Mouse (Mus musculus): Measurements from ENCODE around the gene Cobl. TPM values are rescaled to one million over a fixed set of nuclear protein-coding genes. Genes with fewer than 3 reads are reported as not detected.

The Cobl gene
- polyA plus RNA-seq, 1 experiment from 2014 or later: 8.2 TPM

GRCm38 (mm10) chr11:12359336-12360000 lies 105.3 kb downstream of the Cobl start:
- DNase-seq (ENCODE audit: low spot score) (no peak), ATAC-seq (replicated peaks; ENCODE audit: low FRiP score) (no peak)
- 19% methylated on average over 2 of the region's 2 CpGs for WGBS
- H3K36me3 ChIP-seq (ENCODE audit: control insufficient read depth, insufficient read depth, low read length): no peaks in the 10 kb centered on the region
- H3K4me3 ChIP-seq (ENCODE audit: low read depth, low read length): no peak overlapping the region
- no peaks in the 10 kb centered on the region for H3K4me1 ChIP-seq (replicated peaks; ENCODE audit: control insufficient read depth, insufficient read depth, low read length)
- H3K9ac ChIP-seq (ENCODE audit: low read depth, low read length): no peak overlapping the region
- H3K27me3 ChIP-seq (replicated peaks; ENCODE audit: control insufficient read depth, insufficient read depth, low read length): no peaks in the 10 kb centered on the region
- H3K27ac ChIP-seq (ENCODE audit: low read depth, low read length): no peak overlapping the region
- H3K9me3 ChIP-seq (ENCODE audit: control insufficient read depth, low read length): no peaks in the 10 kb centered on the region
- no peak overlapping the region for H3K4me2 ChIP-seq

GRCm38 (mm10) chr11:12358602-12359001 lies 106.2 kb downstream of the Cobl start:
- Histone ChIP-seq H3K36me3 (ENCODE audit: control insufficient read depth, insufficient read depth, low read length) (no peaks in the 10 kb centered on the region), H3K9me3 (ENCODE audit: control insufficient read depth, low read length) (no peaks in the 10 kb centered on the region), H3K9ac (ENCODE audit: low read depth, low read length) (no peak overlapping the region), H3K27ac (ENCODE audit: low read depth, low read length) (no peak overlapping the region), H3K27me3 (replicated peaks; ENCODE audit: control insufficient read depth, insufficient read depth, low read length) (no peaks in the 10 kb centered on the region), H3K4me1 (replicated peaks; ENCODE audit: control insufficient read depth, insufficient read depth, low read length) (no peaks in the 10 kb centered on the region), H3K4me2 (no peak overlapping the region), H3K4me3 (ENCODE audit: low read depth, low read length) (no peak overlapping the region)
- 60% methylated on average over 4 of the region's 4 CpGs for WGBS
- no peak for ATAC-seq (replicated peaks; ENCODE audit: low FRiP score)
- DNase-seq (ENCODE audit: low spot score): no peak

- H3K36me3 ChIP-seq (ENCODE audit: control insufficient read depth, insufficient read depth, low read length): no peaks in the 10 kb centered on the region
- H3K4me3 ChIP-seq (ENCODE audit: low read depth, low read length): no peak overlapping the region
- H3K9ac ChIP-seq (ENCODE audit: low read depth, low read length): no peak overlapping the region
- no peaks in the 10 kb centered on the region for H3K4me1 ChIP-seq (replicated peaks; ENCODE audit: control insufficient read depth, insufficient read depth, low read length)
- no peak overlapping the region for H3K4me2 ChIP-seq
- ATAC-seq (replicated peaks; ENCODE audit: low FRiP score) (no peak), DNase-seq (ENCODE audit: low spot score) (no peak)
- WGBS: 81% methylated on average over 3 of the region's 3 CpGs
- H3K9me3 ChIP-seq (ENCODE audit: control insufficient read depth, low read length): no peaks in the 10 kb centered on the region
- H3K27me3 ChIP-seq (replicated peaks; ENCODE audit: control insufficient read depth, insufficient read depth, low read length): no peaks in the 10 kb centered on the region
- H3K27ac ChIP-seq (ENCODE audit: low read depth, low read length): no peak overlapping the region
Observed at GRCm38 (mm10) chr11:12355681-12356080, 109.1 kb downstream of the Cobl start.

GRCm38 (mm10) chr11:12350986-12351546 lies 113.7 kb downstream of the Cobl start:
- WGBS: 57% methylated on average over 3 of the region's 3 CpGs
- Histone ChIP-seq H3K9ac (ENCODE audit: low read depth, low read length) (no peak overlapping the region), H3K4me3 (ENCODE audit: low read depth, low read length) (no peak overlapping the region), H3K4me2 (no peak overlapping the region), H3K36me3 (ENCODE audit: control insufficient read depth, insufficient read depth, low read length) (no peaks in the 10 kb centered on the region), H3K9me3 (ENCODE audit: control insufficient read depth, low read length) (no peaks in the 10 kb centered on the region), H3K27me3 (replicated peaks; ENCODE audit: control insufficient read depth, insufficient read depth, low read length) (no peaks in the 10 kb centered on the region), H3K27ac (ENCODE audit: low read depth, low read length) (no peak overlapping the region), H3K4me1 (replicated peaks; ENCODE audit: control insufficient read depth, insufficient read depth, low read length) (no peaks in the 10 kb centered on the region)
- DNase-seq (ENCODE audit: low spot score) (no peak), ATAC-seq (replicated peaks; ENCODE audit: low FRiP score) (no peak)

- Histone ChIP-seq H3K27ac (ENCODE audit: low read depth, low read length) (no peak overlapping the region), H3K4me1 (replicated peaks; ENCODE audit: control insufficient read depth, insufficient read depth, low read length) (no peaks in the 10 kb centered on the region), H3K4me2 (no peak overlapping the region), H3K4me3 (ENCODE audit: low read depth, low read length) (no peak overlapping the region), H3K9me3 (ENCODE audit: control insufficient read depth, low read length) (no peaks in the 10 kb centered on the region), H3K27me3 (replicated peaks; ENCODE audit: control insufficient read depth, insufficient read depth, low read length) (no peaks in the 10 kb centered on the region), H3K36me3 (ENCODE audit: control insufficient read depth, insufficient read depth, low read length) (no peaks in the 10 kb centered on the region), H3K9ac (ENCODE audit: low read depth, low read length) (no peak overlapping the region)
- 78% methylated on average over 1 of the region's 1 CpGs for WGBS
- DNase-seq (ENCODE audit: low spot score) (no peak), ATAC-seq (replicated peaks; ENCODE audit: low FRiP score) (no peak)
Observed at GRCm38 (mm10) chr11:12350086-12350485, 114.7 kb downstream of the Cobl start.

GRCm38 (mm10) chr11:12346486-12346885 lies 118.3 kb downstream of the Cobl start:
- no peak overlapping the region for H3K27ac ChIP-seq (ENCODE audit: low read depth, low read length)
- DNase-seq (ENCODE audit: low spot score) (no peak), ATAC-seq (replicated peaks; ENCODE audit: low FRiP score) (no peak)

GRCm38 (mm10) chr11:12343686-12344085 lies 121.1 kb downstream of the Cobl start:
- Histone ChIP-seq H3K4me2 (no peak overlapping the region), H3K9ac (ENCODE audit: low read depth, low read length) (no peak overlapping the region), H3K36me3 (ENCODE audit: control insufficient read depth, insufficient read depth, low read length) (0 out of 2 replicates have a peak, but pooled peaks cover 2% of the 10 kb centered on the region), H3K9me3 (ENCODE audit: control insufficient read depth, low read length) (no peaks in the 10 kb centered on the region), H3K4me1 (replicated peaks; ENCODE audit: control insufficient read depth, insufficient read depth, low read length) (no peaks in the 10 kb centered on the region), H3K4me3 (ENCODE audit: low read depth, low read length) (no peak overlapping the region), H3K27ac (ENCODE audit: low read depth, low read length) (no peak overlapping the region), H3K27me3 (replicated peaks; ENCODE audit: control insufficient read depth, insufficient read depth, low read length) (no peaks in the 10 kb centered on the region)
- ATAC-seq (replicated peaks; ENCODE audit: low FRiP score) (no peak), DNase-seq (ENCODE audit: low spot score) (no peak)
- 71% methylated on average over 4 of the region's 4 CpGs for WGBS

More at GRCm38 (mm10) chr11:12346486-12346885, 118.3 kb downstream of the Cobl start:
- no peak overlapping the region for H3K4me2 ChIP-seq
- 66% methylated on average over 2 of the region's 2 CpGs for WGBS
- H3K4me3 ChIP-seq (ENCODE audit: low read depth, low read length): no peak overlapping the region
- H3K4me1 ChIP-seq (replicated peaks; ENCODE audit: control insufficient read depth, insufficient read depth, low read length): no peaks in the 10 kb centered on the region
- H3K27me3 ChIP-seq (replicated peaks; ENCODE audit: control insufficient read depth, insufficient read depth, low read length): no peaks in the 10 kb centered on the region
- 0 out of 2 replicates have a peak, but pooled peaks cover 2% of the 10 kb centered on the region for H3K36me3 ChIP-seq (ENCODE audit: control insufficient read depth, insufficient read depth, low read length)
- no peaks in the 10 kb centered on the region for H3K9me3 ChIP-seq (ENCODE audit: control insufficient read depth, low read length)
- H3K9ac ChIP-seq (ENCODE audit: low read depth, low read length): no peak overlapping the region

GRCm38 (mm10) chr11:12340697-12341096 lies 124.1 kb downstream of the Cobl start:
- ATAC-seq (replicated peaks; ENCODE audit: low FRiP score): no peak
- Histone ChIP-seq H3K4me2 (no peak overlapping the region), H3K27ac (ENCODE audit: low read depth, low read length) (no peak overlapping the region), H3K9ac (ENCODE audit: low read depth, low read length) (no peak overlapping the region), H3K4me1 (replicated peaks; ENCODE audit: control insufficient read depth, insufficient read depth, low read length) (no peaks in the 10 kb centered on the region), H3K9me3 (ENCODE audit: control insufficient read depth, low read length) (no peaks in the 10 kb centered on the region), H3K36me3 (ENCODE audit: control insufficient read depth, insufficient read depth, low read length) (0 out of 2 replicates have a peak, but pooled peaks cover 2% of the 10 kb centered on the region), H3K4me3 (ENCODE audit: low read depth, low read length) (no peak overlapping the region), H3K27me3 (replicated peaks; ENCODE audit: control insufficient read depth, insufficient read depth, low read length) (no peaks in the 10 kb centered on the region)
- no peak for DNase-seq (ENCODE audit: low spot score)

GRCm38 (mm10) chr11:12336145-12336544 lies 128.6 kb downstream of the Cobl start:
- no peak overlapping the region for H3K4me3 ChIP-seq (ENCODE audit: low read depth, low read length)
- no peaks in the 10 kb centered on the region for H3K9me3 ChIP-seq (ENCODE audit: control insufficient read depth, low read length)
- no peak overlapping the region for H3K9ac ChIP-seq (ENCODE audit: low read depth, low read length)
- DNase-seq (ENCODE audit: low spot score) (no peak), ATAC-seq (replicated peaks; ENCODE audit: low FRiP score) (no peak)
- no peaks in the 10 kb centered on the region for H3K4me1 ChIP-seq (replicated peaks; ENCODE audit: control insufficient read depth, insufficient read depth, low read length)
- no peaks in the 10 kb centered on the region for H3K36me3 ChIP-seq (ENCODE audit: control insufficient read depth, insufficient read depth, low read length)
- H3K4me2 ChIP-seq: no peak overlapping the region
- H3K27me3 ChIP-seq (replicated peaks; ENCODE audit: control insufficient read depth, insufficient read depth, low read length): no peaks in the 10 kb centered on the region
- whole genome bisulfite sequencing: 65% methylated on average over 12 of the region's 12 CpGs
- H3K27ac ChIP-seq (ENCODE audit: low read depth, low read length): no peak overlapping the region
